ENCODE assay signal across 8 mouse cellular contexts in genomic region chr2:93475040-93475439, GRCm38 (mm10). TPM values are rescaled to one million over a fixed set of nuclear protein-coding genes. Genes with fewer than 3 reads are reported as not detected.
DNase-seq lines count a peak whose midpoint lies in the region; ATAC-seq lines count a peak whose summit lies in the region.

No protein-coding gene starts in this region.

- intact Hi-C loops in gastrocnemius, postnatal 36 days (cut with DNase I), result loop anchor here (1.0 to 10.0 kb wide), 2 partner anchors 183 to 340 kb away; no protein-coding TSS in a partner anchor

- no peaks in the 10 kb centered on the region for H3K9me3 ChIP-seq in limb, embryonic 15.5 days
- H3K9me3 ChIP-seq in neural tube, embryonic 11.5 days (ENCODE audit: control insufficient read depth, low read length), result no peaks in the 10 kb centered on the region
- no peaks in the 10 kb centered on the region for H3K9me3 ChIP-seq in stomach, embryonic 15.5 days

- peak; percentile 16; the same call in 1 of the 2 replicates for ATAC-seq in limb, embryonic 15.5 days (ENCODE audit: insufficient number of reproducible peaks, low FRiP score, low TSS enrichment, low read depth)
- no peak for ATAC-seq in neural tube, embryonic 11.5 days (ENCODE audit: insufficient read depth, low FRiP score, low TSS enrichment)
- 0 out of 2 replicates have a peak, but pooled peaks have one; percentile 25 for ATAC-seq in stomach, embryonic 15.5 days (ENCODE audit: insufficient read depth, low FRiP score, low read depth)

- peaks cover 28% of the 10 kb centered on the region for H3K27me3 ChIP-seq in limb, embryonic 15.5 days
- no peaks in the 10 kb centered on the region; the same call in 1 of the 2 replicates for H3K27me3 ChIP-seq in neural tube, embryonic 11.5 days (ENCODE audit: control insufficient read depth, insufficient read depth, low read length)
- no peaks in the 10 kb centered on the region for H3K27me3 ChIP-seq in stomach, embryonic 15.5 days (replicated peaks)

- no peaks in the 10 kb centered on the region for H3K36me3 ChIP-seq in limb, embryonic 15.5 days
- no peaks in the 10 kb centered on the region for H3K36me3 ChIP-seq in neural tube, embryonic 11.5 days (ENCODE audit: control insufficient read depth, insufficient read depth, low read length)
- no peaks in the 10 kb centered on the region for H3K36me3 ChIP-seq in stomach, embryonic 15.5 days

- peak; percentile 53 for DNase-seq in 3134 (ENCODE audit: extremely low read depth, insufficient read length, low spot score)
- peak; percentile 90 to 96 for DNase-seq in adrenal gland, adult (ENCODE audit: inconsistent age in 2 of 2, low spot score in 1 of 2)
- peak; percentile 92 for DNase-seq in embryo, embryonic 11 days
- DNase-seq in gastrocnemius, postnatal 36 days, result peak; percentile 89 to 90
- DNase-seq in kidney, adult 9 months, result peak; percentile 93
- DNase-seq in neural tube, embryonic 11.5 days (ENCODE audit: low spot score), result peak; percentile 90

- no peak overlapping the region for H3K4me3 ChIP-seq in limb, embryonic 15.5 days
- H3K4me3 ChIP-seq in neural tube, embryonic 11.5 days (ENCODE audit: low read depth, low read length), result no peak overlapping the region
- no peak overlapping the region for H3K4me3 ChIP-seq in stomach, embryonic 15.5 days (replicated peaks)

- H3K4me1 ChIP-seq in limb, embryonic 15.5 days, result peaks cover 13% of the 10 kb centered on the region
- H3K4me1 ChIP-seq in neural tube, embryonic 11.5 days (ENCODE audit: control insufficient read depth, insufficient read depth, low read length), result peaks cover 6% of the 10 kb centered on the region
- peaks cover 12% of the 10 kb centered on the region; the same call in 1 of the 2 replicates for H3K4me1 ChIP-seq in stomach, embryonic 15.5 days

- no peak overlapping the region for H3K4me2 ChIP-seq in limb, embryonic 15.5 days
- H3K4me2 ChIP-seq in neural tube, embryonic 11.5 days (ENCODE audit: low read depth), result no peak overlapping the region
- no peak overlapping the region for H3K4me2 ChIP-seq in stomach, embryonic 15.5 days

- H3K27ac ChIP-seq in limb, embryonic 15.5 days, result no peak overlapping the region
- H3K27ac ChIP-seq in neural tube, embryonic 11.5 days (ENCODE audit: low read depth, low read length), result no peak overlapping the region
- no peak overlapping the region for H3K27ac ChIP-seq in stomach, embryonic 15.5 days

- no peak overlapping the region for H3K9ac ChIP-seq in limb, embryonic 15.5 days
- H3K9ac ChIP-seq in neural tube, embryonic 11.5 days (ENCODE audit: low read length), result no peak overlapping the region
- no peak overlapping the region for H3K9ac ChIP-seq in stomach, embryonic 15.5 days

- 0% methylated on average over 11 of the region's 11 CpGs for WGBS in limb, embryonic 15.5 days
- WGBS in neural tube, embryonic 11.5 days, result under 1% methylated on average over 11 of the region's 11 CpGs
- under 1% methylated on average over 11 of the region's 11 CpGs for WGBS in stomach, embryonic 15.5 days

RNA-seq across cellular contexts. Expression of gene Cd82, which starts 12.1 kb away (rescaled TPM):
- total RNA-seq in gastrocnemius, postnatal 36 days (2021), result 10 to 100 TPM in 1 of 2 experiments, 1 to 10 TPM in 1; 9.5 to 12.4 TPM
- 51.4 and 63.0 TPM in 2 replicates for polyA plus RNA-seq in limb, embryonic 15.5 days (2015; fragmentation: Nextera tagmentation; extraction: Ambion mirVana)
- 5.4 and 7.3 TPM in 2 replicates for polyA plus RNA-seq in neural tube, embryonic 11.5 days (2014; fragmentation: Nextera tagmentation; extraction: Ambion mirVana)
- polyA plus RNA-seq in stomach, embryonic 15.5 days (2015; fragmentation: Nextera tagmentation; extraction: Ambion mirVana), result 87.7 and 95.0 TPM in 2 replicates
